Mouse (Mus musculus): ENCODE measurements around the gene Gm28042.

GRCm38 (mm10) chr2:119980343-119980986 is 46.8 kb upstream of the Gm28042 start:
- TF ChIP-seq CTCF (IDR thresholded peaks at IDR 0.05; ENCODE audit: extremely low read depth, insufficient read length, insufficient replicate concordance, low read depth, low read length) (no peak), POLR2A (IDR thresholded peaks at IDR 0.05; ENCODE audit: low read depth, low read length) (no peak)

Measured in small intestine, adult 2 months (tissue).